Mouse (Mus musculus) c-Kit-positive CD71-positive TER-119-negative erythroid progenitor cells, embryonic 14.5 days (primary cell): Measurements from ENCODE around the gene Eya4.

Experiments
- DNase-seq: peaks from one replicate; pipeline ENCODE4 v3.0.0-alpha.2; 2013; ENCODE audit warnings: low read depth

Eya4 gene

GRCm38 (mm10) chr10:23062719-23063118 lies 287.9 kb downstream of the Eya4 start:
- DNase-seq = no peak

- no peak for DNase-seq
Observed at GRCm38 (mm10) chr10:23060694-23061060, 289.9 kb downstream of the Eya4 start.

GRCm38 (mm10) chr10:23060041-23060693 lies 290.4 kb downstream of the Eya4 start:
- DNase-seq = no peak

- no peak for DNase-seq
Observed at GRCm38 (mm10) chr10:23053379-23053915, 297.1 kb downstream of the Eya4 start.
